Mouse (Mus musculus) testis, adult 2 months (tissue): Measurements from ENCODE around the gene Trmt112.

ENCODE experiments used
- CTCF ChIP-seq: fragments of 200-500 bp; IDR thresholded peaks from 2 replicates; pipeline ENCODE4 v1.5.1; 2012; ENCODE audit warnings: low read depth, mild to moderate bottlenecking, inconsistent platforms, low read length, moderate library complexity; ENCODE audit not compliant: control insufficient read depth, insufficient read depth, insufficient replicate concordance
- POLR2A ChIP-seq: fragments of 200-500 bp; IDR thresholded peaks from 2 replicates; pipeline ENCODE4 v1.6.1; 2012; ENCODE audit warnings: low read depth, mild to moderate bottlenecking, inconsistent platforms, low read length, moderate library complexity; ENCODE audit not compliant: control insufficient read depth

- TF ChIP-seq POLR2A = no peak
- no peak for TF ChIP-seq CTCF
Measured at GRCm38 (mm10) chr19:6904846-6905245, 4.7 kb upstream of the Trmt112 start.
